Mouse (Mus musculus): ENCODE data around the gene Sf3a1. TPM values are rescaled to one million over a fixed set of nuclear protein-coding genes. Genes with fewer than 3 reads are reported as not detected.

The Sf3a1 gene
- 41.2 and 118 TPM in 2 replicates for polyA plus RNA-seq (2012; ENCODE audit: low replicate concordance)

DNA sequence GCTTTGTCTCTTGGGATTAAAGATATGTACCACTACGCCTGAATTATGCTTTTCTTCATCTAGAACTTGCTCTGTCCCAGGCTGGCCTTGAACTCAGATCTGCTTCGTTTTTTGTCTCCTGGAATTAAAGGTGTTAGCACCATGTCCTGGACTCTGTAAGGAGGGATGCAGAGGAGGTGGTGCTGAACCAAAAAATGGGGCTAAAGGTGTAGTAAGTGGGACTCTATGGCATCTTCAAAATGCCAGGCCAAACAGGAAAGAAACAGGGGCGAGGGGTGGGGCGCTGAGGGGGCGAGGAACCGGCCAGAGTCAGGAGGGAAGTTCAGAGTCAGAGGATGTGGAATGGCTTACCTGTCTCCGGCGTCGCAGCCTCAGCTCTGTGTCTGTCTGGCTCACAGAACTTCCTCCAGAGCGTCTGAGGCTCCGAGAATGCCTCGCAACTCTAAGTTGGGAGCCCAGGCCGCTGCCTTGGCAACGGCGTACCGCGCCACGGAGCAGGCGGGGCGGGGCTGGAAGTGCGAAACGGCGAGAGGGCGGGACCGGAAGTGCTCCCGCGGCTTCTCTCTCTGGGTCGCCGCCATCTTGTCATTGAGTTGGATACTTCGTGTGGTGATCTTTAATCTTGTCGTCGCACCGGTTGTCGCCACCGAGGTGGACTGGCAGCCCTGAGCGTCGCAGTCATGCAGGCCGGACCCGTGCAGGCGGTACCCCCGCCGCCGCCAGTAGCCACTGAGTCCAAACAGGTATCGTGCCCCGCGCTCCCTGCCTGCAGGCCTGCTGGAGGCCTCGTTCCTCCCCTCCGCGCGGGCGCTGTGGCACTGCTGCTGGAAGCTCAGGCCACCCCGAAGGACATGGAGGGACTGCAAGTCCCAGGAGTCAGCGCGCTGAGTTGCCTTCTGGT lies at the start of gene Sf3a1, which contains the start of gene Ccdc157:
Sf3a1 (plus strand) TSS at position 543 of the 901 bp plus-strand sequence.
Ccdc157 (minus strand) TSS at position 486 of the 901 bp plus-strand sequence.

DNA sequence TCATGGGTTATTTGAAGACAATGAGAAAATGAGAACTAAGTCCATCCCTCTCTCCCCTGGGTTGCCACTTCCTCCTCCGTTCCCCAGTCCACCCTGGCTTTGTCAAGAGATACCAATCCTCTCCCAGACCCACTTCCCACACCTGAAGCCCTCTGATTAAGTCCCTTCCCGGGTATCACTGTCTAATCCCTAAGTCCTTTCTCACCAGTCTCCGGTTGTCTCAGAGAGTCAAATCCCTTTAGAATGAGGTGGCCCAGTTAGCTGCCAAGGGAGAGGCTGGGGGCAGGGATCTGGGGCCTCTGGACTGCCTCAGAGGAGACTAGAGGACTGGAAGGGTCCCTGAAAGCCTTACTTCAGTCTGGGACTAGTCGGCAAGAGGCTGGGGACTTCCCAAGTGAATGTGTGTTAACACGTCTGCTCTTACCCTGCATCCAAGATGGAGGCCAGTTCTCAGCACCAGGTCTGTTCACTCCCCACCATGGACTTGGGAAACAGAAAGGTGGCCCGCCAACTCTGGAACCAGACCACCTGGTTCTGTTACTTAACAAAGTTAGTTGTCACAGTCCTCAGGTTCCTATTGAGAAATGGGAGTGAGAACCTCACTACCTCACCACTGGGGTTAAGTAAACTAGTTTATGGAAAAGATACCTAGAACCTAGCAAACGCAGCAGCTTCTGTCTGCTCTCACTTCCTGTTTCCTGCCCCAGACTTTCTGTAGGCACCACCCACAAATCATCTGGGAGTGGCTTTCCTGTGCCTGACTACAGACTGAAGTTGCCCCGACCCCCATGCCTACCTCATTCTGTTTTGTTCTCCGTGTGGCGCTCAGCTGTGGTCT lies 37.2 kb upstream of the Sf3a1 start, which contains the start of gene Sec14l2:
Sec14l2 (minus strand) TSS at position 674 of the 838 bp plus-strand sequence.

DNA sequence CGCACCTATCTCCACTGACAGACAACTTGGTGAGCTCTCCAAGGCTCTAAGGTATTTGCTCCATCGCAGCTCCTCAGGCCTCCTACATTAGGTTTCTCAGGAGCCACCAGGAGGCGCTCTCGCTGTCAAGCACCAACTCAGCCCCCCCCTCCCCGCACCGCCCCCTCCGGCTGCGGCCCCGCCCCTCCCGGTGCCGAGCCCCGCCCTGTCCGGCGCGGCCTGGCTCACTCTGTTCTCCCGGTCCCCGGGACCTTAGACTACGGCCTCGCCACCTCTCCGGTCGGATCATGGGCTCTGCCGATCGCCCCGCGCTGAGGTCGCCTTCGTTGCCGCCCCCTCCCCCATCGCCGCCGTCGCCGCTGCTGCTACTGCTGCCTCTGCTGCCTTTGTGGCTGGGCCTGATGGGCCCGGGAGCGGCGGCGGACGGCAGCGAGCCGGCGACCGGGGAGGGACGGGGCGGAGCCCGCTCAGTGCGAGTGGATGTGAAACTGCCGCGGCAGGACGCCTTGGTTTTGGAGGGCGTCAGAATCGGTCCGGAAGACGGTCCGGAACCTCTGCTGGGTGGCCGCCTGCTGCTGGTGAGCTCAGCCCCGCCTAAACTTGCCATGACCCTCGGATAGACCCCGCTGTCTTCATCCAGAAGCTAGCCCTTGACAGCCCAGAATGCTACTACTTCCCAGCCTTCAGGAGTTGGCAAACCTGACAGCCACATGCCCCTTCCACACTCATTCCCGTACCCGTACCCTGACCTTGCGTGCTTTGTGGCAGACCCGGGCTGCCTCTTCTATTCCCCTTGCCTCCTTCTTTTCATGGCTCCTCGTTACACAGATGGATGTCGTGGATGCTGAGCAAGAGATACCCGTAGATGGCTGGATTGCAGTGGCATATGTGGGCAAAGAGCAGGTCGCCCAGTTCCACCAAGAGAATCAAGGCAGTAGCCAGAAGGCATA lies 24.9 kb upstream of the Sf3a1 start, which contains the start of gene Rnf215:
Rnf215 (plus strand) TSS at position 217 of the 950 bp plus-strand sequence.

DNA sequence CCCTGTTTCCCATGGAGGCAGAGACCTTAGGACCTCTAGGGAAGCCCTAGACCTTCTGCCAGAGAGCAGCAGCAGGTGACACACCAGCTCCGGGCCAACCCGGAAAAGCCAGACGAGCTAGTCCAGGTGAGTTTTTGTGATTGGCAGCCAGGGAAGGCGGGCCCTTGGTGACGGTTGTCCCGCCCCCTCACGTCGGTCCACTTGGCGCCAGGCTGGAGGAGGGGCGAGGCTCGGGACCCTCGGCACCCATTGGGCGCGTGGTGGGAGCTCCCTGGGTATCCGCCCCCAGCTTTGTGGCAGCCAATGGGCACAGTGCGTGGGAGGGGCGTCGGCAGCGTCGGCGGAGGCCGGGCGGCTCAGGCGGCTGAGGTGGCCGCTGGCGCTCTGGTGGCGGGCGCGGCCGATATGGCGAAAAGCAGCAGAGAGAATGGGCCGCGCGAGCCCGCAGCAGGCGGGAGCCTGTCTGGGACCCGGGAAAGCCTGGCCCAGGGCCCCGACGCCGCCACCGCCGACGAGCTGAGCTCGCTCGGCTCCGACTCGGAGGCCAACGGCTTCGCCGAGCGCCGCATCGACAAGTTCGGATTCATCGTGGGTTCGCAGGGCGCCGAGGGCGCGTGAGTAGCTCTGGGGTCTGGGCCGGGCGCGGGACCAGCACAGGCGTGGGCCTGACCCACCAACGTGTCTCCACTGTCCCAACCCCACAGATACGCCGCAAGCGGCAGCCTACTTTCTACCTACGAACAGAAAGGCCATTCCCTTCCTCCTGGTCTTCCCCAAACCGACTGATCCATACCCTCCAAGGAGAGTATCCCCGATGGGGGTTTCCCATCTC lies 26.6 kb downstream of the Sf3a1 start, which contains the start of gene Tbc1d10a:
Tbc1d10a (plus strand) TSS at position 304 of the 832 bp plus-strand sequence.

DNA sequence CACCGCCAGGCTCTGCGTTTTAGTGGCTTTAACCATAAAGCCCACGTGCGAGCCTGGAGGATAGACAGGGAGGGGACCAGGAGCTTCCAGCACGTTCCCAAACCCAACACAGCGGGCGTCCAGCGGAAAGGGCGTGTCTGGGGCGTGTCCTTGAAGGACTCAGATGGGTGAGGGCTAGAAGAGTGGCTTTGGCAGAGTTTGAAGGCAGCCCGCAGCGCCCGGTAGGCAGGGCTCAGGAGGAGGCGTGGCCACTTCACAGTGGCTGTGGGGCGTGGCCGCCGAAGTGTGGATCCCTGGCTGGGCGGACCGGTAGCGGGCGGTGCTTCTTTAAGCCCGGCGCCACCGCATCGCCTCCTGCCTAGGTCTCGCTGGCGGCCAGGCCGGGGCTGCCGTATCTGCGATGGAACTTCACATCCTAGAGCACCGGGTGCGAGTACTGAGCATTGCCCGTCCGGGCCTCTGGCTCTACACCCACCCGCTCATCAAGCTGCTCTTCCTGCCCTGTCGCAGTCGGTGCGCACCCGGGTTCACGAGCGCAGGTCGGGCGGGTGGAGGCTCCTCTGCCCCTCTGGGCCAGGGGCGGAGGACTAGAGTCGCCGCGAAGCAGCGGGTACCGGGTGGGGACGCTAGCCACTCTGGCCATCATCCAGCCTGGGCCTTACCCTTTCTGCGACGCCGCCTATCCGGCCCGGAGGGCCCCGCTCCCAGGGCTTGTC lies 57.9 kb downstream of the Sf3a1 start, which contains the start of gene Castor1:
Castor1 (plus strand) TSS at position 312 of the 716 bp plus-strand sequence.

Other genes with a start within 250 kb of the Sf3a1 start
- gene Slc35e4, start 245.7 kb upstream of the Sf3a1 start, polyA plus RNA-seq (2012; ENCODE audit: low replicate concordance): 2.2 and 2.3 TPM in 2 replicates
- 1.8 and 8.2 TPM in 2 replicates for gene Tcn2, start 228.2 kb upstream of the Sf3a1 start, polyA plus RNA-seq (2012; ENCODE audit: low replicate concordance)
- 10.9 and 45.9 TPM in 2 replicates for gene Pes1, start 196.4 kb upstream of the Sf3a1 start, polyA plus RNA-seq (2012; ENCODE audit: low replicate concordance)
- not detected in 2 replicates for gene 4930556J24Rik, start 183.6 kb upstream of the Sf3a1 start, polyA plus RNA-seq (2012; ENCODE audit: low replicate concordance)
- not detected in 2 replicates for gene Gal3st1, start 176.7 kb upstream of the Sf3a1 start, polyA plus RNA-seq (2012; ENCODE audit: low replicate concordance)
- not detected in 2 replicates for gene Sec14l4, start 128.9 kb upstream of the Sf3a1 start, polyA plus RNA-seq (2012; ENCODE audit: low replicate concordance)
- gene Sec14l3, start 95.5 kb upstream of the Sf3a1 start, polyA plus RNA-seq (2012; ENCODE audit: low replicate concordance): not detected in 2 replicates
- 14.6 and 26.5 TPM in 2 replicates for gene Mtfp1, start 64.9 kb upstream of the Sf3a1 start, polyA plus RNA-seq (2012; ENCODE audit: low replicate concordance)
- 9.2 and 18.3 TPM in 2 replicates for gene Sec14l2, start 36.9 kb upstream of the Sf3a1 start, polyA plus RNA-seq (2012; ENCODE audit: low replicate concordance)
- 11.0 and 14.2 TPM in 2 replicates for gene Rnf215, start 25.1 kb upstream of the Sf3a1 start, polyA plus RNA-seq (2012; ENCODE audit: low replicate concordance)
- gene Ccdc157, start 57 bp upstream of the Sf3a1 start, polyA plus RNA-seq (2012; ENCODE audit: low replicate concordance): 2.2 and 2.6 TPM in 2 replicates
- 20.7 and 21.4 TPM in 2 replicates for gene Tbc1d10a, start 26.4 kb downstream of the Sf3a1 start, polyA plus RNA-seq (2012; ENCODE audit: low replicate concordance)
- 0.73 and 2.3 TPM in 2 replicates for gene Castor1, start 57.9 kb downstream of the Sf3a1 start, polyA plus RNA-seq (2012; ENCODE audit: low replicate concordance)
- gene Osm, start 76.1 kb downstream of the Sf3a1 start, polyA plus RNA-seq (2012; ENCODE audit: low replicate concordance): 9.5 and 12.7 TPM in 2 replicates
- 0.23 and 0.86 TPM in 2 replicates for gene Lif, start 97.2 kb downstream of the Sf3a1 start, polyA plus RNA-seq (2012; ENCODE audit: low replicate concordance)

All from leukemia stem cell, adult 10-12 weeks (primary cell).